Mouse (Mus musculus): ENCODE results near the gene Hist1h3e. TPM values are rescaled to one million over a fixed set of nuclear protein-coding genes. Genes with fewer than 3 reads are reported as not detected.
"Not testable (repeated sequence)": the region's sequence is repeated elsewhere in the genome, so short reads cannot be mapped to it uniquely, and the experiment has no call there.

The Hist1h3e gene
- polyA plus RNA-seq, 1 experiment from 2014 or later: 0.26 TPM

GRCm38 (mm10) chr13:23561531-23561882, 662 bp downstream of the Hist1h3e start:
- 0% methylated on average over 2 of the region's 5 CpGs for WGBS (ENCODE audit: missing documents)
- H3K36me3 ChIP-seq (ENCODE audit: inconsistent target); H3K27ac ChIP-seq; H3K79me2 ChIP-seq (ENCODE audit: inconsistent target): not testable (repeated sequence)
- peak overlapping the region; percentile 5; the same call in 1 of the 2 replicates for H3K4me3 ChIP-seq (ENCODE audit: inconsistent target)

- peak overlapping the region; percentile 13; the same call in 1 of the 2 replicates for H3K27ac ChIP-seq
- not testable (repeated sequence) for H3K4me3 ChIP-seq (ENCODE audit: inconsistent target); H3K79me2 ChIP-seq (ENCODE audit: inconsistent target); H3K36me3 ChIP-seq (ENCODE audit: inconsistent target)
- WGBS (ENCODE audit: missing documents): 63% methylated on average over 2 of the region's 2 CpGs
These were observed 1.5 kb downstream of the Hist1h3e start for GRCm38 (mm10) chr13:23560699-23561098.

GRCm38 (mm10) chr13:23556906-23557305, 5.3 kb downstream of the Hist1h3e start:
- Histone ChIP-seq H3K79me2 (ENCODE audit: inconsistent target) (no peaks in the 10 kb centered on the region), H3K4me3 (ENCODE audit: inconsistent target) (peak overlapping the region; percentile 49; the same call in 1 of the 2 replicates), H3K36me3 (ENCODE audit: inconsistent target) (no peaks in the 10 kb centered on the region), H3K27ac (peak overlapping the region; percentile 85)
- 71% methylated on average over 3 of the region's 3 CpGs for WGBS (ENCODE audit: missing documents)

- Histone ChIP-seq H3K79me2 (ENCODE audit: inconsistent target) (no peaks in the 10 kb centered on the region), H3K4me3 (ENCODE audit: inconsistent target) (peak overlapping the region; percentile 49), H3K27ac (peak overlapping the region; percentile 85), H3K36me3 (ENCODE audit: inconsistent target) (no peaks in the 10 kb centered on the region)
- WGBS (ENCODE audit: missing documents): 0% methylated on average over 18 of the region's 18 CpGs
These were observed 6.2 kb downstream of the Hist1h3e start for GRCm38 (mm10) chr13:23555839-23556416.

GRCm38 (mm10) chr13:23554925-23555838, 7.0 kb downstream of the Hist1h3e start:
- H3K36me3 ChIP-seq (ENCODE audit: inconsistent target): no peaks in the 10 kb centered on the region
- WGBS (ENCODE audit: missing documents): 1% methylated on average over 38 of the region's 54 CpGs
- H3K27ac ChIP-seq: peak overlapping the region; percentile 85
- no peaks in the 10 kb centered on the region for H3K79me2 ChIP-seq (ENCODE audit: inconsistent target)
- peak overlapping the region; percentile 49 for H3K4me3 ChIP-seq (ENCODE audit: inconsistent target)

GRCm38 (mm10) chr13:23554393-23554792, 7.8 kb downstream of the Hist1h3e start:
- WGBS (ENCODE audit: missing documents): 27% methylated on average over 9 of the region's 9 CpGs
- peak overlapping the region; percentile 67 for H3K27ac ChIP-seq
- H3K36me3 ChIP-seq (ENCODE audit: inconsistent target): no peaks in the 10 kb centered on the region
- H3K4me3 ChIP-seq (ENCODE audit: inconsistent target): no peak overlapping the region
- H3K79me2 ChIP-seq (ENCODE audit: inconsistent target): no peaks in the 10 kb centered on the region

- Histone ChIP-seq H3K27ac (peak within 1 kb of the TSS; percentile 75), H3K79me2 (ENCODE audit: inconsistent target) (no peaks in the 10 kb centered on the region), H3K36me3 (ENCODE audit: inconsistent target) (no peaks in the 10 kb centered on the region), H3K4me3 (ENCODE audit: inconsistent target) (no peak within 1 kb of the TSS)
These were observed 9.2 kb downstream of the Hist1h3e start, which contains the start of gene Hist1h1d for GRCm38 (mm10) chr13:23552962-23553361. Gene Hist1h1d, plus strand, starts transcription at chr13:23553262.

- no peaks in the 10 kb centered on the region for H3K79me2 ChIP-seq (ENCODE audit: inconsistent target)
- 48% methylated on average over 7 of the region's 8 CpGs for WGBS (ENCODE audit: missing documents)
- peak overlapping the region; percentile 75 for H3K27ac ChIP-seq
- H3K36me3 ChIP-seq (ENCODE audit: inconsistent target): no peaks in the 10 kb centered on the region
- no peak overlapping the region; the same call in 1 of the 2 replicates for H3K4me3 ChIP-seq (ENCODE audit: inconsistent target)
These were observed 9.9 kb downstream of the Hist1h3e start for GRCm38 (mm10) chr13:23551931-23552914.

- under 1% methylated on average over 33 of the region's 47 CpGs for WGBS (ENCODE audit: missing documents)
- not testable (repeated sequence) for H3K36me3 ChIP-seq (ENCODE audit: inconsistent target); H3K79me2 ChIP-seq (ENCODE audit: inconsistent target)
- Histone ChIP-seq H3K27ac (peak within 1 kb of the TSS; percentile 75), H3K4me3 (ENCODE audit: inconsistent target) (peak within 1 kb of the TSS; percentile 13; the same call in 1 of the 2 replicates)
These were observed 10.9 kb downstream of the Hist1h3e start, which contains the start of gene Hist1h4f for GRCm38 (mm10) chr13:23551146-23551834. Gene Hist1h4f, minus strand, starts transcription at chr13:23551648.

- no peaks in the 10 kb centered on the region for H3K79me2 ChIP-seq (ENCODE audit: inconsistent target)
- H3K36me3 ChIP-seq (ENCODE audit: inconsistent target): no peaks in the 10 kb centered on the region
- 12% methylated on average over 3 of the region's 3 CpGs for WGBS (ENCODE audit: missing documents)
- H3K27ac ChIP-seq: peak overlapping the region; percentile 53
- H3K4me3 ChIP-seq (ENCODE audit: inconsistent target): peak overlapping the region; percentile 13; the same call in 1 of the 2 replicates
These were observed 11.4 kb downstream of the Hist1h3e start for GRCm38 (mm10) chr13:23550761-23551145.

GRCm38 (mm10) chr13:23546694-23547093, 15.5 kb downstream of the Hist1h3e start:
- Histone ChIP-seq H3K4me3 (ENCODE audit: inconsistent target) (no peak overlapping the region), H3K79me2 (ENCODE audit: inconsistent target) (no peaks in the 10 kb centered on the region), H3K36me3 (ENCODE audit: inconsistent target) (no peaks in the 10 kb centered on the region), H3K27ac (no peak overlapping the region)
- WGBS (ENCODE audit: missing documents): 86% methylated on average over 5 of the region's 5 CpGs

GRCm38 (mm10) chr13:23544787-23545120, 17.4 kb downstream of the Hist1h3e start:
- WGBS (ENCODE audit: missing documents): 0% methylated on average over 3 of the region's 14 CpGs
- H3K36me3 ChIP-seq (ENCODE audit: inconsistent target); H3K79me2 ChIP-seq (ENCODE audit: inconsistent target); H3K4me3 ChIP-seq (ENCODE audit: inconsistent target); H3K27ac ChIP-seq: not testable (repeated sequence)

- Histone ChIP-seq H3K27ac (peak within 1 kb of the TSS; percentile 84), H3K36me3 (ENCODE audit: inconsistent target) (no peaks in the 10 kb centered on the region), H3K79me2 (ENCODE audit: inconsistent target) (no peaks in the 10 kb centered on the region), H3K4me3 (ENCODE audit: inconsistent target) (peak within 1 kb of the TSS; percentile 43)
- 0% methylated on average over 15 of the region's 45 CpGs for WGBS (ENCODE audit: missing documents)
These were observed 18.0 kb downstream of the Hist1h3e start, which contains the start of gene Hist1h3f for GRCm38 (mm10) chr13:23543965-23544786. Gene Hist1h3f, plus strand, starts transcription at chr13:23544052.
